Mouse (Mus musculus) brain, embryonic 14.5 days (tissue): Measurements from ENCODE around the gene Fibp. TPM values are rescaled to one million over a fixed set of nuclear protein-coding genes. Genes with fewer than 3 reads are reported as not detected.
A peak's percentile ranks its signal among the peaks of the same experiment; 100 is the strongest.

Experiments
- DNase-seq: peaks from one replicate; pipeline ENCODE4 v3.0.0-alpha.2; 2011; ENCODE audit warnings: low read depth
- CTCF ChIP-seq: fragments of 200-500 bp; IDR thresholded peaks from 2 replicates; pipeline ENCODE4 v1.5.1; 2012; ENCODE audit warnings: inconsistent platforms, mild to moderate bottlenecking, moderate library complexity, borderline replicate concordance; ENCODE audit not compliant: insufficient read depth, insufficient read length; ENCODE audit errors: extremely low read depth
- POLR2A ChIP-seq: fragments of 200-500 bp; IDR thresholded peaks from 2 replicates; pipeline ENCODE4 v1.6.1; 2012; ENCODE audit warnings: mild to moderate bottlenecking, inconsistent platforms, borderline replicate concordance; ENCODE audit not compliant: poor library complexity, insufficient read depth, insufficient read length, severe bottlenecking; ENCODE audit errors: extremely low read depth
- polyA plus RNA-seq: library from polyadenylated mRNA; depleted of rRNA; stranded (reverse); fragments of >200 nt; gene quantifications from 2 replicates; pipeline ENCODE4 v1.2.3, GENCODE M21; 2012

Gene Fibp
- polyA plus RNA-seq, 1 experiment: 179 TPM

- no peak for DNase-seq
- TF ChIP-seq CTCF: no peak
- no peak for TF ChIP-seq POLR2A
Measured at GRCm38 (mm10) chr19:5444371-5444908, 16.0 kb upstream of the Fibp start.

GRCm38 (mm10) chr19:5444954-5445353 is 15.5 kb upstream of the Fibp start:
- no peak for DNase-seq
- TF ChIP-seq POLR2A (no peak), CTCF (no peak)

GRCm38 (mm10) chr19:5445747-5446146 is 14.7 kb upstream of the Fibp start:
- TF ChIP-seq POLR2A: no peak
- no peak for TF ChIP-seq CTCF
- DNase-seq: no peak

DNA sequence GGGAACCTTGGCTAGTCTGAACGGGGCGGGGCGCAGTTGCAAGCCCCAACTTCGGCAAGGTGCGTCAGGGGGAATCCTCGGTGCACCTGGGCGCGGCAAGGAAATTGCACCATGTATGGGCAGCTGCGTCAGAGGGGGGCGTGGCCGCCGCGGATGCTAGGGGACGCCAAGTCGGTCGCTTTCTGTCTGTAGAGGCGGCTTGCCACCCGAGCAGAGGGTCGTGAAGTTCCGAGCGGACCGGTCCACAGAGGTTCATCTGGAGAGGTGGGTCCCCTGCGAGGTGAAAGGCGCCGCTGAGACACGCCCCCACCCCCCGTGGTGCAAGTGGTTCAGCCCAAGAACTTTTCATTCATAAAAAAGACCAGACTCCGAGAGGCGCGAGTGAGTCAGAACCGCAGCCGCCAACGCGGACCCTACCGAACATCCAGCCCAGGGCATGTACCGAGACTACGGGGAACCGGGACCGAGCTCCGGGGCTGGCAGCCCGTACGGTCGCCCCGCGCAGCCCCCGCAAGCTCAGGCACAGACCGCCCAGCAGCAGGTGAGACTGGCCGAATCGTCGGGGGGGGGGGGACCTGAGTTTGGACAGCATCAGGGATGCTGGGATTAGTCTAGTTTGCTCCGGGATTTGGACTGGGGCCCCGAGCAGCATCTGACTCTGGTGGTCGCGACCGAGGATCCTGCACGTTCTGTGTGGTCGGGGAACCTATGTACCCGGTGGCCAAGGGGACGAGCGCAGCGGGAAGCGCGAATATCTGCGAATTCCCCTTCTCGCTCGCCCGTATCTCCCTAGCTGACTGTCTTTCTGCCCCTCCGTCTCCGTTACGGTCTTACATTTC is 12.7 kb upstream of the Fibp start, which contains the start of gene Fosl1:
Gene Fosl1, plus strand, starts transcription at position 33 of the 839 bp plus-strand sequence.
- no peak for TF ChIP-seq CTCF
- TF ChIP-seq POLR2A: no peak
- DNase-seq: peak; percentile 78

- no peak for DNase-seq
- TF ChIP-seq POLR2A (no peak), CTCF (no peak)
Measured at GRCm38 (mm10) chr19:5448354-5449150, 11.9 kb upstream of the Fibp start.

DNA sequence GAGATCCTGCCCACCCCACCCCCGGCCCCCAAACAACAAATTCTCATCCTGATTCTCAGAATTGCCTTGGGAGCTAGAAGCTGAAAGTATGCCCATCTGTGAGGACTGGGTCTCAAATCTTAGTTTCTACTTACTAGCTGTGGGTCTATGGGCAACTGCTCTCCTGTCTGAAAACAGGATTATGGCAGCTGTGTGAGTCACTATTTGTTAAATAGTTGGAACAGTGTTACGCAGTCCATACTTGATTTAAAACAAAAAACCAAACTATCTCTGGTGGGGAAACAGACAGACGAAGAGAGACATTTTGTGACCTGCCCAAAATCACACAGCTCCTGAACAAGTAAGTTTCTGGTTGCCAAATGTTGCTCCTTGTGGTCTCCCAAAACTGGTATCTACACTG is 10.7 kb upstream of the Fibp start:
- DNase-seq: no peak
- TF ChIP-seq POLR2A (no peak), CTCF (no peak)

DNA sequence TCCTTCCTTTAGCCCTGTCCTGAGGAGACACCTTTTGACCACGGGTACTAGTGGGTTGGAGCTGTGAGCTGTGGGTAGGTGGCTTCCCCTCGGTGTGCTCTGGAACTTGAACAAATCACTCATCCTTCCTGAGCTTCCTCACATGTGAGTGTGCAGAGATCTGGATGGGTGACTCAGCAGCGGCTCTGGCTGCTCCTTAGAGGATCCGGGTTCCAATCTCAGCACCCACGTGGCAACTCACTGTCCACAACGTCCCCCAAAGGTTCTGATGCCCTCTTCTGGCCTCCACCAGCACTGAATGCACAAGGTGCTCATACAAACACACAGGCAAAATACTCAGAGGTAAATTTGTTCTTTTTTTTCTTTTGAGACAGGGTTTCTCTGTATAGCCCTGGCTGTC is 8.6 kb upstream of the Fibp start:
- TF ChIP-seq CTCF (no peak), POLR2A (no peak)
- no peak for DNase-seq

GRCm38 (mm10) chr19:5455037-5455436 is 5.4 kb upstream of the Fibp start:
- no peak for DNase-seq
- TF ChIP-seq CTCF: no peak
- no peak for TF ChIP-seq POLR2A

- TF ChIP-seq POLR2A (no peak), CTCF (no peak)
- DNase-seq: peak; percentile 19
Measured at GRCm38 (mm10) chr19:5455568-5455967, 4.8 kb upstream of the Fibp start.

DNA sequence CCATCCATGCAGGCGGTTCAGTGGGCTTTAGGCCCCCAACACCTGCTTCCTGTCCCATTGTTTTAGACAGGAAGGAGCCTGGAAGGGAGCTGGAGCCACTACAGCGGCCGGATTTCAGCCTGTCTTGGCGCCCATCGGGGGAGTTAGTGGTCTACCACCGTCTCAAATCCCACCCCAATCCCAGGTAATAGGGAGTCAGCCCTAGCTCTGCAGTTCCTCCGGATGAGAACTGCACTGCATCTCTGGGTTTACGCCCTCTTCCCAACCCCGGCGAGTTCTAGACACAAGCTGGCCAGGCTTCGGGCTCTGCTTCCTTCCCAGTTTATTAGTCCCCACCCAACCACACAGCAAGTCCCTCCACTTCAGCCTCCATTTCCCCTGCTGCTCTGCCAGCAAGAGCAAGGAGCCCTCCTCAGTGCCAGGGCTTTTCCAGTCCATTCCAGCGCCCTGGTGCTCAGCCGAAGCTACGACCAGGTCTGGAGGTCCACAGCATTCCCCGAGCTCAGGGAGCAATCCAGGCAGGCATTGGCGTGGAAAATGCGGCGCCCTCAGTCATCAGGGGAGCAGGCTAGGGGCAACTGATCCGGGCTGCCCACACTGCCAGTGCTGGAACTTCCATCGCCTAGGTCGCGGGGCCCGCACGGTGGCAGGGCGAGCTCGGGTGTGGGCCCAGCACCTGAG is 4.0 kb upstream of the Fibp start:
- TF ChIP-seq CTCF: no peak
- DNase-seq: peak; percentile 16

- DNase-seq: peak; percentile 98
- peak; percentile 25; the same call in 1 of the 2 replicates for TF ChIP-seq CTCF
- peak; percentile 77; the same call in 1 of the 2 replicates for TF ChIP-seq POLR2A
Measured at GRCm38 (mm10) chr19:5456922-5457745, 3.3 kb upstream of the Fibp start.
